Mouse (Mus musculus) kidney, postnatal 36 days (tissue): ENCODE data around the gene Lin52.

Experiments used
- DNase-seq, 2 experiments: peaks; one replicate each; pipeline ENCODE4 v3.0.0; 2021 to 2022; ENCODE audit warnings: mixed read lengths in 2 of 2

The Lin52 gene

DNA sequence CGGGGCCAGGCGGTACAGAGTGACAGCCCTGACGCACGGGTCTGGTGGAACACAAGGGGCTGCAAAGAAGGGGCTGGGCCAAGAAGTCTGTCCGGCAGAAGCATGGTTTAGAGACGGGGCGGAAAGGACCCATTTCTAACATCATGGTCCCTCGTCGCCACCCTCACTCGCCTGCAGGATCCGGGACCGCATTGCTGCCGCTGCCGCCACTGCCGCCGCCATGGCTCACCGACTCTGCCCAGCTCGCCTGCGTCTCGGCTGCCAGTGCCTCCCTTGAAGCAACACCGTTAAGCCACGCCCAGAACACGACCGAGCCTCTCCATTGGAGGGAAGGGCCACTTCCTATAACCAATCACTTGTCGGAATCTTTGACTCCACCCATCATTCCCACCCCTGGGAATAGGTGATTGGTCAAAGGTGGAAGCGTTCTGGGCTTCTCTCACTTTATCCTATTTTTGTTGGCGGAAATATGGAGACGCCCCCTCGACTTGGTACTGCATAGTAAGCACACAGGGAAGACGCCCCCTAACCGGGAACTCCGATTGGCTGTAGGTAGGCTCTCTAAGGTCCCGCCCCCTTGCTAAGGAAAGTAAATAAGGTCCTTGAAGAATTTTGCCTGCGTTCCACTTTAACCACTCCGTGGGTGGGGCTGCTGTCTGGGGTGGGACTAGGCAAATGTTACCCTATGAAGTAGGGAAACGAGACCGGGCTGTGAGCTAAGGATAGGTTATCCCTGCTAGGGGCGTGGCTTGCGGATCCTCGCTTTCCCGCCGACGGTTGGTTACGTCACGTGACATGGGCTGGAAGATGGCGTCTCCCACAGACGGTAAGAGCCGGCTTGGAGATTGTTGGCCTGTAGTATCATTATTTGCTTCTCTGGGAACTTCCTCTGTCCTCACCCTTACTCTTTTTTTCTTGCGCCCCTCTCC lies at the start of gene Lin52, which contains the start of gene Aldh6a1:
Lin52 (plus strand) TSS at position 705 of the 929 bp plus-strand sequence.
Aldh6a1 (minus strand) TSS at position 287 of the 929 bp plus-strand sequence.
- DNase-seq: peak; percentile 98 to 100

GRCm38 (mm10) chr12:84402923-84403322 lies 48.3 kb upstream of the Lin52 start:
- DNase-seq: peak; percentile 56 to 59

- DNase-seq: no peak
These were observed 46.7 kb upstream of the Lin52 start for GRCm38 (mm10) chr12:84404541-84404940.

DNA sequence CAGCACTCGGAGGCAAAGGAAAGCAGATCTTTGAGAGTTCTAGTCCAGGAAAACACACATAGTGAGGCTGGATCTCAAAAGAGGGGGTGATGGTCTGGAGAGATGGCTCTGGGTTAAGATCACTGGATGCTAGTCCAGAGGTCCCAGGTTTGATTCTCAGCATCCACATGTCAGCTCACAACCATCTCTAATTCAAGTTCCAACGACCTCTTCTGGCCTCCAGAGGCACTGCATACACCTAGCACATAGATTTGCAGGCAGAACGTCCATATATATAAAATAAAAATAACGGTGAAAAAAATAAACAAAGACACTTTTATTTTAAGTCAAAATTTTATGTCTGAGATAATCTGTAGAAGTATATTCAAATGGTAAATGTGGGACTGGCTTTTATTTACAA lies 44.0 kb upstream of the Lin52 start:
- DNase-seq: no peak

DNA sequence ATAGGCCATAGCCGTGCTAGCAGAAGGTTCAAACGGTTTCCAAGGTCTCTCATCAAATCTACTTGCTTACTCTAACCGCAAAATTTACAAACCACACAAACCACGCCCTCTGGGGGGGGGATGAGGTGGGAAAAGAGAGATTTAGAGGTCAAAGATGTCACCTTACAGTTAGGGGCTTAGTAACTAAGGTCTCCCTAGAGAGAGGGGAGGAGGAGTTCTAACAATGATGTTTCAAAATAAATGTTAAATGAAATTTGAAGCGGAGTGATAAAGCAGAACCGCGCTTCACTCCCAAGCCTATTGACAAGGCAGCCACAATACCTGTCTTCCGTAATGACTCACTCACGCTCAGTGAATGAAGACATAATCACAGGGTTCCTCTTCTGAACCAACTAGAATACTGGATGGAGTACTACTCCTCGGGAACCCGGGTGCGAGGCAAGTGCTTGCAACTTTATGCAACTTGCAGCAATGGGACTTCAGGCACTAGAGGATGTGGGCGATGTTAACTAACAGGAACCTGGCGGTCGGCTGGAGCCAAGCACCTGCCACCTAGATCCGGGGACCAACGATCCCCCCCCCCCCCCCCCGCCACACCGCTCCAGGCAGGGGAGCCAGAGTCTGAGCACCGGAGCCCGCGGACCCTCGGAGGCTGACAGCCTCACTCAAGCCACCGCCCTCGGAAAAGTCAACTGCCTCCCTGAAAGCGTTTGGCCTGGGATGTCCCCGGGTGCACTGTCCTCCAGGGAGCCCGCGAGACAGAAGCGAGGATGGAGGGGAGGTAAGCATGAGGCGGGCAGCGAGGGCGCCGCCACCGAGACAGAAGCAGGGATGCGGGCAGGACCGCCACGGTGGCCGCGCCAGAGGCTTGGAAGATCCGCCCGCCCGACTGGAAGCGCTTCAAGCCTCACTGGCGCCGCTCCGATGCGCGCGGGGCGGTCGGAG lies 43.1 kb upstream of the Lin52 start:
- peak; percentile 30 to 48 for DNase-seq

- peak; percentile 91 to 96 for DNase-seq
These were observed 42.3 kb upstream of the Lin52 start, which contains the start of the genes Entpd5 and Bbof1 for GRCm38 (mm10) chr12:84408819-84409507. Gene Entpd5, minus strand, starts transcription at chr12:84409029. Gene Bbof1, plus strand, starts transcription at chr12:84409071.

GRCm38 (mm10) chr12:84416834-84417604 lies 34.2 kb upstream of the Lin52 start, which contains the start of gene Rnf113a2:
Gene Rnf113a2, plus strand, starts transcription at chr12:84417196.
- peak; percentile 86 to 93 for DNase-seq

GRCm38 (mm10) chr12:84417605-84417922 lies 33.7 kb upstream of the Lin52 start:
- DNase-seq: no peak

- DNase-seq: no peak
These were observed 27.2 kb upstream of the Lin52 start for GRCm38 (mm10) chr12:84423990-84424389.

DNA sequence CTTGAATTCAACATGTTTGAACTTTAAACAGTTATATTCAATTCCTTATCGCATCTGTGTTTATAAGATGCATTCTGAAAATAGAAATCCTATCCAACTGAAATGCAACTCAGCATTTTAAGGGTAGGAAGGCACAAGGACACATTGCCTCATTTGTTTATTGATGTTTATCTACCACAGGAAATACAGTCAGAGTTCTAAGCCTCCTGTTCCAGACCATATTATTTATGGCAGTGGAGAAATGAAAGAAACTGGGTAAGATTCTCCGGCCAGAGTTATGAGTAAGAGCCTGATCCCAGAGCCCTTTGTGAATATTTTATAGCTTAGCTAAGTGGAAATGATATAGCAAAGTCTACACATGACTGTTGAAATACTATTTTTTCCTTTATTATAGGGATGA lies 21.4 kb upstream of the Lin52 start:
- DNase-seq: no peak

DNA sequence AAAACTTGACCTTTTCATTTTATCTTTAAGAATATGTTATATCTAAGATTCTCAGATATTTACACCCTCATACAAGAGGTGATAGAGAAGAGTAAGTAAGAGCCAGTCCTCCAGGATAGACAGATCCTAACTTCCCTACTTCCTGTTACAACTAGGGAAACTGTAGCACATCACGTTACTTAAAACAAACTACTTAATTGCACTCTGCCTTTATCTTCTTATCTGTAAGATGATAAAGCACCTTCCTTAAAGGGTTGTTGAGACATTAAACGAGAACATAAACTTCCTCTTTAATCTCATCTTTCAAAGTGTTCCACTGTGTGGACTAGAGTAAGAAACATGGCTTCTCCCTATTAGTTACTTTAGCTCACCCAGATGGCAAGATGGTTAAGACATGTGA lies 12.5 kb upstream of the Lin52 start:
- no peak for DNase-seq

GRCm38 (mm10) chr12:84442526-84442925 lies 8.7 kb upstream of the Lin52 start:
- no peak for DNase-seq

DNA sequence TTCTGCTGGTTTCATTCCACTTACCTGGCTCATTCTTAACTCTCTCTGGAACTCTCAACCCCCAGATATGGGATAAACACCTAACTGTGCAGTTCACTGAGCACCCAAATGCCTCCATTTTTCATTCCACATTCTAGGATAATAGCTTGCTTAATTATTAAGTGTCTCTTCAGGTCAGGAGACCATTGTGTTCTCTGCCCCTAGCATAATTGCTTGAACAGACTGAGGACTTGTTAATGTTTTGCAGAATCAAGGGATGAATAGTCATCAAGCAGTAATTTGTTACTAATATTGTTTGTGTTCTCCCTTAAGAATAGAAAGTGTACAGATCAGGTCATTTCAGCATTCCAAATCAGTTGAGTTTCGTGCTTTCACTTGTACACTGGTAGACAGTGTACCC lies 3.8 kb upstream of the Lin52 start:
- peak in 1 of 2 experiments; percentile 62 for DNase-seq

DNA sequence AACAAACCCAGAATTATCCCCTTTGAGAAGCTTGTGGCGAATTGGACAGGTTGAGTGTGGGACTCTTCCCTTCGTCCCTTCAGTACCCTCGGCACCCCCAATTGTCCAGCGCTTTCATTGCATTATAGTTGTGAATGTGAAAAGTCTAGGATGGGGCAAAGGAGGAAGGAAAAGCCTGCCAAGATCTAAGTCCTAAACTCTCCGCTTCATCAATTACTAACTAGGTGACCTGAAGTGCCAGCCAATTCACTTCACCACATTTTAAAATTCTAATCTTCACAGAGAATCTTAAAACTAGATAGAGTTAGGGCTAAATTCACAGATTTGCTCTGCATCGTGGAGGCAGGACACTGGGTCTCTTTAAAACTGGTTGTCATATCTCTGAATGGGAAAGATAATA lies 3.0 kb upstream of the Lin52 start:
- DNase-seq: peak; percentile 22 to 51

GRCm38 (mm10) chr12:84449887-84450286 lies 1.3 kb upstream of the Lin52 start:
- DNase-seq: peak; percentile 9 to 34

GRCm38 (mm10) chr12:84450351-84450717 lies 888 bp upstream of the Lin52 start:
- DNase-seq: peak; percentile 81 to 86

- DNase-seq: peak in 1 of 2 experiments; percentile 30
These were observed 579 bp downstream of the Lin52 start for GRCm38 (mm10) chr12:84451801-84452200.

GRCm38 (mm10) chr12:84456911-84457310 lies 5.7 kb downstream of the Lin52 start:
- no peak for DNase-seq

DNA sequence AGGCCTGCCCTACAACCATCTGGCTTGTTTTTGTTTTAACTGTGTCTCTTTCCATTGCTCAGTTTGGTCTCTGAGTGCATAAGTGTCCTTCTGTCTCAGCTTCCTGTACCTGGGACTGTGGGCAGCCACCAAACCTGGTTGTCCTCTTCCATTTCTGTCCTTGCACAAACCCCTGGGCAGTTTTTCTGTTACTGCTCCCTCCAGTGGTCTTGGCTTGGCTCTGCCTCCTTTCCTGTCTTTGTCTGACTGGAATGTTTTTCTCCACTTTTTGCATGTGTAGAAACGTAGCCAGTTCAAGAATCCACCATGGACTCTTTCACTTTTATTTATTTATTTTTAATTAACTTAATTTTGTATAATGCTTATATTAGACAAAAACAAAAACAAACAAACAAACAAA lies 8.6 kb downstream of the Lin52 start:
- DNase-seq: peak in 1 of 2 experiments; percentile 17

GRCm38 (mm10) chr12:84461416-84461815 lies 10.2 kb downstream of the Lin52 start:
- DNase-seq: no peak

DNA sequence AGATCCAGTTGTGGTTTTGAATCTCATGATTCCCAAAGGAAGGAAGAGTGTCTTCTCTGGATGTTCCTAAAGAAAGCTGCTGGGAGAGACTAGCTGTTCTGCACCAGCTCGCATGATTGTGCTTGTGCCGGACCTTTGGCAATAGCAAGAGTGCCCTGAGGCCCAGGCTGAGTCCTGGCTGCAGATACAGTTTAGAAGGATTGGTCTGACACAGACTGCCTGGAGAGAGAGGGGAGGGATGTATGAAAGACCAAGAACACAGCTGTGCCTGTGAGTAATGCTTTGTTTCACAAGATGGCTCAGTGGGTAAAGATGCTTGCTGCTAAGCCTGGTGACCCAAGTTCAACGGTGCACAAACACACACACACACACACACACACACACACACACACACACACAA lies 11.6 kb downstream of the Lin52 start:
- no peak for DNase-seq

DNA sequence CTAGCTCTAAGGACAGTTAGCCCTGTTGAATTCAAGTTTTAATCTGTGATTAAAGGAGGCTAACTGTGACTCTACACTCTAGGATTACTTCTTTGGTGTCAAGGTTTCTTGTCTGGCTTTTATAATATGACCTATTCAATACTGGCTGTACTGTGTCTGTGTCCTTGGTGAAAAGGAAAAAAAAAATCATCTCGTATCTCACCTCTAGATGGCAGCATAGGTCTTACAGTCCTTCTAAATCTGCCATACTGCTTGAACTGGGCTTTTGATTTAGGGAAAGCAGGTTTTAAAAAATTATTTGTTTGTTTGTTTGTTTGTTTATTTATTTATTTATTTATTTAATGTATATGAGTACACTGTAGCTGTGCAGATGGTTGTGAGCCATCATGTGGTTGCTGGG lies 17.5 kb downstream of the Lin52 start:
- peak in 1 of 2 experiments; percentile 53 for DNase-seq
